Mouse (Mus musculus): ENCODE measurements at regions not wholly inside any gene's neighbourhood (a gene's known extent, or its start where the extent isn't known, plus 50 kb on each side); places are given as distances from the start of the nearest gene placed in this dataset.

DNA sequence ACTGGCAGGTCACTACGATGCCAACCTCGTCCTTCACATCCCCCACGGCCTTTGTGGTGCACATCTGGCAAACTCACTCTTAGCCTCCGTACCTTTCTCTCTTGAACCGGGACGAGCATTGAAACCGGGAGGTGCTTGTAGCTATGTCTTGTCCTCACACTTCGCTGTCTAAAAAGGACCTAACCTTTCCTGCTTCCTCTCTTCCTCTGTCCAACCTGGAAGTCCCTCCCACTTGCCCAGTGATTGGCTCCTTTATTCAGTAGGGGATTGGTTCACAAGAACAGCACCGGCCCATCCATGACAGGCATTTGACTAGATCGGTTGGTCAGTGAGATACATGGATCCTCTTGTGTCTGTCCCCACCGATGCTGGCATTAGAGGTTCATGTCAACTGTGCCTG lies 93.8 kb upstream of the Psmd7 start:
- Histone ChIP-seq H3K4me2 (no peak overlapping the region), H3K9me3 (no peaks in the 10 kb centered on the region), H3K4me3 (no peak overlapping the region), H3K9ac (no peak overlapping the region), H3K27ac (replicated peaks) (no peak overlapping the region), H3K27me3 (no peaks in the 10 kb centered on the region), H3K4me1 (replicated peaks) (no peaks in the 10 kb centered on the region), H3K36me3 (no peaks in the 10 kb centered on the region)
- ATAC-seq (ENCODE audit: low FRiP score, low read depth), result no peak
- WGBS, result 93% methylated on average over 11 of the region's 11 CpGs

DNA sequence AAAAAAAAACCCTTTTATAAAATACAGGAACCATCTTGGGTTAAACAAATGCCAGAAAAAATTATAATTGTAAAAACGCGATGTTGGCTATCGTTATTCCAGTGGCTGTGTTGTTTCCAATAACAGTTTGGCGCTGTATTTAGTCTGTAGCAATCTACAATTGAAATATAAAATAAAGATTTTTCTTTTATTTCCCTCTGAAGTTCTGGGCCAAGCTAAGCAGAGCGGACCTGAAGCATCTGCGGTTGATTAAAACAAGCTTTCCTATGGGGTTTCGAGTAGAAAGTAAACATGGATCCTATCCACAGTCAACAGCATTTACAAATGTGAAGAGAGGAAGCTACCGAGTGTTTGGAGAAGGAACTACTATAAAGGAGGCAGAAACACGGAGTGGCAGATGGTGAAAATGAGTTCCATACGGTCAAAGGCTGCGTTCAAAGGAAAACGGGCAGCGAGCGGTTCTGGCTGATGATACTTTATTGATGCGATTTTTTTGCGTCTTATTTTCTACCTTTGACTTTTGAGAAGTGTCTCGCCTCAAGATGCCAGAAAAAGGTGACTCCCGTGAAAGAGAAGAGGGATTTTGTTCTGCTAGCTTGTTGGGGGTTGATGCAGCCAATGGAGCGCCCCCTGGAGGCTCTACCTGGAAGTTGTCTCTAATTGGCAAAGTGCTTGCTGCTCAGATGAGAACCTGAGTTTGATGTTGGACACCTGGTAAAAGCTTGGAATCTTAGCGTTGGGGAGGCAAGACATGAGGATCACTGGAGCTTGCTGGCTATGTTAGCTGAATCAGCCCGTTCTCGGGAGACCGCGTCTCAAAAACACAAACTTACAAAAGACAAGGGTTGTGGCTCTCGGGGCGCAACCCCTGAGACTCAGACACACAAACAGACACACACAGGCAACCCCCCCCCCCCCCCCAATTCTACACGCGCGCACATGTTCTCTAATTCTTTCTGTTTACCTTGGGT lies 96.7 kb upstream of the Psmd7 start:
- Histone ChIP-seq H3K9me3 (no peaks in the 10 kb centered on the region), H3K4me3 (no peak overlapping the region), H3K27ac (replicated peaks) (no peak overlapping the region), H3K27me3 (no peaks in the 10 kb centered on the region), H3K4me2 (peak overlapping the region; percentile 24), H3K36me3 (no peaks in the 10 kb centered on the region), H3K4me1 (replicated peaks) (no peaks in the 10 kb centered on the region), H3K9ac (no peak overlapping the region)
- ATAC-seq (ENCODE audit: low FRiP score, low read depth), result no peak
- 57% methylated on average over 27 of the region's 29 CpGs for WGBS

DNA sequence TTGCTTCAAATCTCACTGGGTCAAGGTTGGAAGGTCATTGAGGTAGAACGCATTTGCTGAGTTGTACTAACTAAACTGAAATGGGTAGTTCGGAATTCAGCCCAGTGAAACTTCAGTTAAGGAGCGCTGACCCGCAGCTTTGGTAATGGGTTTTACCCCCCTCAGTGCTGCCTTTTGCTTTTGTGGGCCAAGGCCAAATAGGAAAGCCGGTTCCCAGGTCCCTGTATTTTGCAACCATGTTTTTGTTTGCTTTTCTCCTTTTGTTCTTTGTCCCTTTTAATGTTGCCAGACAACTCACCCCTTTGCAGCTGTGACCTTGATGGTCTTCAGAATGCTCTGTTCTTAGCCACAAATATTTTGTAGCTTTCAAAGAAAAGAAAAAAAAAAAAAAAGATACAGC lies 98.7 kb upstream of the Psmd7 start:
- WGBS, result 59% methylated on average over 5 of the region's 5 CpGs
- ATAC-seq (ENCODE audit: low FRiP score, low read depth), result no peak
- Histone ChIP-seq H3K4me2 (no peak overlapping the region), H3K9ac (no peak overlapping the region), H3K4me3 (no peak overlapping the region), H3K9me3 (no peaks in the 10 kb centered on the region), H3K27ac (replicated peaks) (no peak overlapping the region), H3K4me1 (replicated peaks) (no peaks in the 10 kb centered on the region), H3K36me3 (no peaks in the 10 kb centered on the region), H3K27me3 (no peaks in the 10 kb centered on the region)

DNA sequence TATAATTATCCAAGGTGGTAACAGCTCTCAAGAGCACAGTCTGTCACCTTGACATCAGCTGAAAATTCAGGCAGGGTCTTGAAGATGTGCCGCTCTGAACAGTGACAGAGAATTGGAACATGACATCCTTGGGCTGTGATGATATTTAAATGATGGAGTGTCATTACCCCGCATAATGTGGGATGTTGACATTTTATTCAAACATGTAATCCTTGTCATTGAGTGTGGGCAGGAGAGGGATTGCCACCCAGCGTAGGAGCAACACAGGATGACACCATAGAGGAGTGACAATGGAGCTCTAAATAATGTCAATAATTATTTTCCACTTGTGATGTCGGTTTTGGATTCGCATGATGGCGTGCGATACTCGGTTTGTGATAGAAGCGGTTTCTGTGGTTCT lies 99.3 kb upstream of the Psmd7 start:
- no peaks in the 10 kb centered on the region for H3K27me3 ChIP-seq
- no peaks in the 10 kb centered on the region for H3K36me3 ChIP-seq
- no peak overlapping the region for H3K9ac ChIP-seq
- no peak for ATAC-seq (ENCODE audit: low FRiP score, low read depth)
- no peaks in the 10 kb centered on the region for H3K4me1 ChIP-seq (replicated peaks)
- no peak overlapping the region for H3K4me2 ChIP-seq
- no peaks in the 10 kb centered on the region for H3K9me3 ChIP-seq
- WGBS, result 85% methylated on average over 9 of the region's 9 CpGs
- H3K4me3 ChIP-seq, result no peak overlapping the region
- no peak overlapping the region for H3K27ac ChIP-seq (replicated peaks)

DNA sequence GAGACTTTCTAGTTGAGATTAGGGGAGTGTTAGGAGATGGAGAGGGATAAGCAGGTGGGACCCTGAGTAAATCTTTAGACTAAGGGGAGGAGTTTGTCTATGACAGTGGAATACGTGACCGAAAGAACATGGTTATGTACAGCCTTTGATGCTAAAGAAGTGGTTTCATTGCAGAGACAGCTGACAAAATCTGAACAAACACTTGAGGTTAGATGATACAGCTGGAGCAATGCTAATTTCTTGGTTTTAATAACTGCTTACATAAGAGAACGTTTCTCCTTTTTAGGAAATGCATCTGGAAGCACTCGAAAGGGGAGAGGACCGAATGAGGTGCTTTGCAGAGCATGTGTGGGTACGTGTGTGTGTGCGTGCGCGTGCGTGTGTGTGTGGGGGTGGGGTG lies 100.8 kb upstream of the Psmd7 start:
- no peaks in the 10 kb centered on the region for H3K9me3 ChIP-seq
- WGBS, result 91% methylated on average over 10 of the region's 10 CpGs
- no peaks in the 10 kb centered on the region for H3K27me3 ChIP-seq
- no peak overlapping the region for H3K9ac ChIP-seq
- H3K36me3 ChIP-seq, result no peaks in the 10 kb centered on the region
- no peak overlapping the region for H3K27ac ChIP-seq (replicated peaks)
- no peak overlapping the region for H3K4me3 ChIP-seq
- H3K4me1 ChIP-seq (replicated peaks), result no peaks in the 10 kb centered on the region
- ATAC-seq (ENCODE audit: low FRiP score, low read depth), result no peak
- no peak overlapping the region for H3K4me2 ChIP-seq

DNA sequence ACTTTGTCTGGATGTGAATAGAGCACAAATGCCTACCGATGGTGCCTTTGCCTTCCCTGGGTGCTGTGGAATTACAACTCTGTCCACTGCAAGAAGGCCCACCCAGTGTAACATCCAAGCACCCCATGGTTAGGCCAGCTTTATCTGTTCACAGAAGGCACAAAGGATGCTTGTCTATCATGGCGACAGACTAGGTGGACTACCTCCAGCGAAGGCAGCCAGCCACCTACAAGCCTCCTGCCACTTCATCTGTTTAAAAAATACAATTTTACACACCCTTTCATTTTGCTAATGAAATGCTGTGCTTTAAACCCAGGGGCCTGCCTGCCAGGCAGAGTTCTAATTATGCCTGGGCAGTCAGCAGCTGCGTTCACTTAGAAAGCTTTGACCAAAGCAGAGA lies 103.0 kb upstream of the Psmd7 start:
- 63% methylated on average over 4 of the region's 4 CpGs for WGBS
- Histone ChIP-seq H3K4me3 (no peak overlapping the region), H3K9ac (no peak overlapping the region)

DNA sequence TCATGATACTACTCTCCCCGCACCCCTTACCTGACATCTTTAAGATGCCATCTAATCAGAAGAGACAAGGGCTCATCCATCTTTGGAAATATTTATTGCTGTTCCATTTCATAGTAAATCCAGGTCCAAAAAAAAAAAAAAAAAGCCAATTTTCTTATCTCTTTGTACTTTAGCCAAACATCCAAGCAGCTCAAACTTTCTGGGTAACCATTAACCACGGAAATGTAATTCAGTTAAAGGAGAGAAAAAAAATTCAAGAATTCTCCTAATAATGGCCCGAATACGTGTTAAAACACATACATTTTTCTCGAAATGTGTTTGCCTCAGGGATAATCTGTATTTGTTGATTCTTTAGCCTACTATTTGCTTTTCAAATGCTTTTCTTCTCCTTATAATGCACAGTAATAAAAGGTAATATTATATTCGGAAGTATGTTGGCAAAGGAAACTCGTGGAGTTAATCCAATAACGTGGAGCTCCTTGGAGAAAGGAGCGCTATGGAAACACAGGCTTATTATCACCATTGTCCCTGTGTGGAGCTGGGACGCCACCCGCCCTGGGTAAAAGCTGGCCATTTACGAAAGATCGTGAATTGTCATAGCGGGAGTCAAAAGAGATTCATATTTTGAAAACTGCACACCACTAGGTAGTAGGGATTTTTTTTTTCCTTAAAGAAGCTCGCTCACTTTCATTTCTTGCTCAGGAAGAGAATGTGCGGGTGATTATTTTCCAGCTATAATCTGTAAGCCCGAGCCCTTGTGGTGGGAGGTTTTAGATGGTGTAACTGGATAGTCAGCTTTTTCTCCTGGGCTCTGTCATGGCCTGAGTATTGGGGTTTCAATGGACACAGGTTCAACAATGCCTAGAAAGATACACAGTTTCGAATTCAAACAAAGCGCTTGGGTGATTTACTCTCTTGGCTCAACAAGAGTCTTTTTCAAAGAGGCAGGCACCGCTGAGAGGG lies 108.4 kb upstream of the Psmd7 start:
- Histone ChIP-seq H3K9ac (no peak overlapping the region), H3K4me2 (no peak overlapping the region), H3K27ac (replicated peaks) (no peak overlapping the region), H3K36me3 (no peaks in the 10 kb centered on the region), H3K4me3 (no peak overlapping the region), H3K4me1 (replicated peaks) (peaks cover 20% of the 10 kb centered on the region), H3K27me3 (no peaks in the 10 kb centered on the region), H3K9me3 (no peaks in the 10 kb centered on the region)
- ATAC-seq (ENCODE audit: low FRiP score, low read depth), result no peak
- WGBS, result 69% methylated on average over 20 of the region's 20 CpGs

More for the DNA sequence above, 103.0 kb upstream of the Psmd7 start:
- H3K4me2 ChIP-seq, result no peak overlapping the region
- ATAC-seq (ENCODE audit: low FRiP score, low read depth), result no peak
- H3K27ac ChIP-seq (replicated peaks), result no peak overlapping the region
- no peaks in the 10 kb centered on the region for H3K4me1 ChIP-seq (replicated peaks)
- H3K36me3 ChIP-seq, result no peaks in the 10 kb centered on the region
- H3K27me3 ChIP-seq, result no peaks in the 10 kb centered on the region
- no peaks in the 10 kb centered on the region for H3K9me3 ChIP-seq

DNA sequence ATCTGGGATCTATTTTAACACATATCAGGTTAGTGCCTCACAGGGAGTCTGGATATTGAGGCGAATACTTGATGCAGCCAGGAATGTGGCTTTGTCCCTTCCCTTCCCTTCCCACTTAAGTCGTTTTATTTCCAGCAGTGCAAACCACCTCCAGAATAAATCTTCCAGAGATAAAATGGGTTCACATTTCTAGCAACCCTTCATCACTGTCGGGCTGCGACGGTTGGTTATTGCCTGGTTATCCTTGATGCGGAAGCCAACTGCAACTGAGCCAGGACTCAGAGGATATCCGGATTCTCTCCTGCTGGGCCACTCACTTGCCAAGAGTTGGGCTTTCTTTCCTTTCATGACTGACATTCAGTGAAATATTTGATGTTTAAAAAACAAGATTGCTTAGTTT lies 111.0 kb upstream of the Psmd7 start:
- no peaks in the 10 kb centered on the region for H3K9me3 ChIP-seq
- no peak for ATAC-seq (ENCODE audit: low FRiP score, low read depth)
- H3K36me3 ChIP-seq, result no peaks in the 10 kb centered on the region
- H3K4me3 ChIP-seq, result no peak overlapping the region
- H3K4me2 ChIP-seq, result peak overlapping the region; percentile 9
- peak overlapping the region; percentile 18; the same call in 1 of the 2 replicates for H3K27ac ChIP-seq (replicated peaks)
- WGBS, result 29% methylated on average over 7 of the region's 7 CpGs
- H3K9ac ChIP-seq, result no peak overlapping the region
- peaks cover 20% of the 10 kb centered on the region for H3K4me1 ChIP-seq (replicated peaks)
- H3K27me3 ChIP-seq, result no peaks in the 10 kb centered on the region

DNA sequence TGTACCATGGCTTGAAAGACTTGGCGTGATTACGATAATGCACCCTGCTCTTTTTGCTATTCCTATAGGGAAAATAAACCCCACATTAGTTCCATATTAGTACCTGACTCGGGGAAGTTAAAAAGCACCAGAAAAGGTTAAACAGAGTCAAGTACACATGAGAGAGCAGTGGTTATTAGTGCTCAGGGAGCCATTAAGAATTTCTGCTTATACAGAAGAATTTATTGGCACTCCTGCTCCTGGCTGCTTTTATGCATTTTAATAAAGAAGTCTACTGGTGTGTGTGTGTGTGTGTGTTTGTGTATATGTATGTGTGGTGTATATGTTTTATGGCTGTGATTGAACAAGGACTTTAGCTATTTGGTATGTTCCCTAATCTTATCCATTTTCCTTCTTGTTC lies 111.5 kb upstream of the Psmd7 start:
- no peak overlapping the region for H3K27ac ChIP-seq (replicated peaks)
- WGBS, result 44% methylated on average over 3 of the region's 3 CpGs
- no peak for ATAC-seq (ENCODE audit: low FRiP score, low read depth)

DNA sequence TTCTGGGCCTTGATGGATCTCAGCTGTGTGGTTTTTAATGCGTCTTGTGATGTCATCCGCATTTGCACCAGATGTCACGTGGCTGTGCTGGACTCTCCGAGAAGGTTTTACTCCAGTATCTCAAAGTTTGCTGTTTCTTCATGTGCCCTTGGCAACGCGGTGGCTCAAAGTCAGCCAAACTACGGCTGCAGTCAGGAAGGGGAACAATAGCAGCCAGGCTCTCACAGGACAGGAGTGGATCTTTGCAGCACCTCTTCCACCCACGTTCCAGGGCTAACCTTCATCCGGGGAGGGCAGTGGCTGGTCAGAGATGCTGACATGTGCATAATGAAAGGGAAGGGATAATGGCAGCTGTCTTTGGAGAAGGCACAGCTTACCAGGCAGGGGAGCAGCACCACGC lies 127.6 kb upstream of the Psmd7 start:
- Histone ChIP-seq H3K27ac (replicated peaks) (no peak overlapping the region), H3K27me3 (no peaks in the 10 kb centered on the region), H3K4me2 (no peak overlapping the region), H3K36me3 (no peaks in the 10 kb centered on the region), H3K9ac (no peak overlapping the region), H3K9me3 (no peaks in the 10 kb centered on the region), H3K4me3 (no peak overlapping the region), H3K4me1 (replicated peaks) (no peaks in the 10 kb centered on the region)
- WGBS, result 81% methylated on average over 10 of the region's 10 CpGs
- no peak for ATAC-seq (ENCODE audit: low FRiP score, low read depth)

More for the DNA sequence above, 111.5 kb upstream of the Psmd7 start:
- Histone ChIP-seq H3K36me3 (no peaks in the 10 kb centered on the region), H3K4me2 (no peak overlapping the region), H3K9me3 (no peaks in the 10 kb centered on the region), H3K27me3 (no peaks in the 10 kb centered on the region), H3K4me1 (replicated peaks) (peaks cover 20% of the 10 kb centered on the region), H3K9ac (no peak overlapping the region), H3K4me3 (no peak overlapping the region)

DNA sequence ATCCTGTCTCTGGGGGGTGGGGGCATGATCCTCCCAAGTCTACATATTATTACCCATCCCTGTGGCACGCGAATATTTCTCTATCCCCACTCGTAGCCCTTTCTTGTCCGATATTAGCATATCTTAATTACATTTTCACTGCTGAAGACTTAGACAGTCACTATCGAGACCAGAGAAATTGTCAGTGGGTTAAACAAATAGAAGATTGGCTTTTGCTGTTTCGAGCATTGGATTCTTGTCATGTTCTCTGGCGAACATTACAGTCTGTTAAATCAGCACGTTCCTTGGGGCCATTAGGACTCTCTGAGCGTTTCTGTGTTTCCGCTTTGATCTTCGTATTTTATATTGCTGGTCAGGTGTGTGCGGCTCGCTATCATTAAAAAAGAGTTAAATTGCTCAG lies 129.6 kb upstream of the Psmd7 start:
- no peak overlapping the region for H3K4me3 ChIP-seq
- no peak overlapping the region for H3K9ac ChIP-seq
- no peaks in the 10 kb centered on the region for H3K9me3 ChIP-seq
- no peak for ATAC-seq (ENCODE audit: low FRiP score, low read depth)
- no peak overlapping the region for H3K27ac ChIP-seq (replicated peaks)
- H3K36me3 ChIP-seq, result no peaks in the 10 kb centered on the region
- H3K4me2 ChIP-seq, result no peak overlapping the region
- WGBS, result 70% methylated on average over 13 of the region's 13 CpGs
- no peaks in the 10 kb centered on the region for H3K27me3 ChIP-seq
- no peaks in the 10 kb centered on the region for H3K4me1 ChIP-seq (replicated peaks)

DNA sequence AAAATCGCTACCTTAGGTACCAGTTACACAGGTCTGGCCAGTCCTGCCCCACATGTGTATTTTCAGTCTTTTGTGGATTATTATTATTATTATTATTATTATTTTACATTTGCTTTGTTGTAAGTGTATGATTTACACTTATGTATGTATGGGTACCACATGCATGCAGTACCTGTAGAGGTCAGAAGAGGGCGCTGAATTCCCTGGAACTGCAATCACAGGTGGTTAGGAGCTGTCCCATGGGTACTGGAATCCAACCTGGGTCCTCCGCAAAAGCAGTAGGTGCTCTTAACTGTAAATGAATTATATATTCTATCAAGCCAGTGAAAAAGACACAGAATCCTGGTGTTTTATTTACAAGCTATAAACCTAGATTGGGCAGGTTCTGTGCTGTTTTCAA lies 131.4 kb upstream of the Psmd7 start:
- Histone ChIP-seq H3K9ac (no peak overlapping the region), H3K27me3 (no peaks in the 10 kb centered on the region), H3K4me2 (no peak overlapping the region), H3K9me3 (no peaks in the 10 kb centered on the region), H3K36me3 (no peaks in the 10 kb centered on the region), H3K4me1 (replicated peaks) (no peaks in the 10 kb centered on the region), H3K27ac (replicated peaks) (no peak overlapping the region), H3K4me3 (no peak overlapping the region)
- 60% methylated on average over 3 of the region's 3 CpGs for WGBS
- ATAC-seq (ENCODE audit: low FRiP score, low read depth), result no peak
